Mouse (Mus musculus): ENCODE measurements at regions not wholly inside any gene's neighbourhood (a gene's known extent, or its start where the extent isn't known, plus 50 kb on each side); places are given as distances from the start of the nearest gene placed in this dataset.

DNA sequence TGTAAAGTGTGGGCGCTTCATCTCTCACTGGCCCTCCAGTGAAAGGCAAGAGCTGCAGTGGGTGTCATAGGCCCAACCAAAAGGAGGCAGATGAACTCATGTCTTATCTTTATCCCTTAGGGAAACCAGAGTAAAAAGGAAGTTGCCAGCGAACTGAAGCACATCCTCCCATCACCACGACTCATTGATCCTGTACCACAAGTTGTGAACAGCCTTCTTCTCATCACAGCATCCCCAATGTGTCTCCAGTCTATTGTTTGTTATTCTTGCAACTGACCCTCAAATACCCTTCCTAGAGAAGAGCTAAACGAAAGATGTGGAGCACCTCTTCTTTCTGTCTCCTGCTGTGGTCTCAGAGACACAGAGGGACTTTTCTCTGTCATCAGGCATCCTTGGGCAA, 570.5 kb upstream of the Cdh5 start:
- no peak for TF ChIP-seq CTCF (IDR thresholded peaks at IDR 0.05; ENCODE audit: control insufficient read depth, insufficient read depth, insufficient read length)
- TF ChIP-seq MYOD1 (IDR thresholded peaks at IDR 0.05; ENCODE audit: control insufficient read depth, insufficient read length, low read depth) = no peak
- TF ChIP-seq MAX (IDR thresholded peaks at IDR 0.05) = no peak
- no peak for TF ChIP-seq CEBPB (IDR thresholded peaks at IDR 0.05; ENCODE audit: low read depth)
- TF ChIP-seq USF1 (IDR thresholded peaks at IDR 0.05; ENCODE audit: low read depth) = no peak
- TF ChIP-seq FOSL1 (IDR thresholded peaks at IDR 0.05; ENCODE audit: insufficient read depth, low read length, poor library complexity, severe bottlenecking) = no peak
- no peak for TF ChIP-seq MYOG (IDR thresholded peaks at IDR 0.05; ENCODE audit: control insufficient read depth, extremely low read depth, insufficient read length)

All from C2C12 (cell line).